Mouse (Mus musculus) erythroblast, embryonic 14.5 days (primary cell): ENCODE measurements around the gene Tnrc6c.

Source experiments
- GATA1 ChIP-seq: IDR thresholded peaks from 2 replicates; pipeline ENCODE4 v1.6.1; 2012; ENCODE audit warnings: low read length, inconsistent platforms, mixed read lengths
- TAL1 ChIP-seq: IDR thresholded peaks from 3 replicates; pipeline ENCODE4 v1.6.1; 2012; ENCODE audit warnings: low read length, inconsistent platforms, mixed read lengths

DNA sequence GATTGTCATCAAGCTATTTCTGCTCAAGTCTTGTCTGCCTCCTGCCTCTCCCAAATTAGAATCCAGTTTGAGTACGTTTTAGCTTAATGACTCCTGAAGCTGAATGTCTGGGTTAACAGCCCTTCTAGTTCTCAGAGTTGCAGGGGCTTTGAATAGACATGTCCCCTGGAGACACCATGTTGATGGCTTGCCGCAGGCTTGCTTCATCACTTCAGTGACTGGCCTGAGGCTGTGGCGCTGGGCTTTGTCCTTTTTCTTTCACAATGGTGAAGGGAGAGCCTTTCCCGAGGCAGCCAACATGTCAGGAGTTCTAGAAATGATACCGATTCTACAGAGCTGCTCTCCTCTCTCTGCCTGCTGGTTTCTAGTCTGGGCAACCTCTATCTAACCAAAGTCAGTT, 30.6 kb downstream of the Tnrc6c start:
- TF ChIP-seq GATA1 (no peak), TAL1 (no peak)
